Mouse (Mus musculus) thymus, postnatal 4 days (tissue): ENCODE data around the gene Fam122a.

ENCODE experiments used
- DNase-seq: peaks from one replicate; pipeline ENCODE4 v3.0.0; 2021

The Fam122a gene

GRCm38 (mm10) chr19:24476929-24477882, at the start of gene Fam122a:
TSS of gene Fam122a (minus strand) at chr19:24477356.
- peak; percentile 96 for DNase-seq

GRCm38 (mm10) chr19:24523476-24524313, 46.5 kb upstream of the Fam122a start:
- no peak for DNase-seq

GRCm38 (mm10) chr19:24521997-24522396, 44.8 kb upstream of the Fam122a start:
- no peak for DNase-seq

DNA sequence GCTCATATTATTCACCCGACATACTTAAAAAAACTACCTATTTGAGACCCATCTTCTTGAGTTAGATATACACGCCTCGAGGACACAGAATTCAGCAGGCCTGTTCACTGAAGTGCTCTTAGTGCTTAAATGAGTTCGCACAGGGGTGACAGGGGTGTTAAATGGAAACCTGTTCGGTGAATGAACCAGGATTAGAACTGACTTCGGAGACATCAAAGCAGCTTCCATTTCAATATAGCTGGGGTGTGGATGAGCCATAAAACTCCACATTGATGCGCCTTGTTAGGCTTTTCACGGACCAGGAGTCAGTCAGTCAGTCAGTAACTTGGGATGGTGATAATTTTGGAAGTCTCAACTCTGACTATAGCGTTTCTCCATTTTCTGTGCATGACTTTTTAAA, 44.0 kb upstream of the Fam122a start:
- no peak for DNase-seq

GRCm38 (mm10) chr19:24519732-24520409, 42.7 kb upstream of the Fam122a start:
- DNase-seq, result no peak

DNA sequence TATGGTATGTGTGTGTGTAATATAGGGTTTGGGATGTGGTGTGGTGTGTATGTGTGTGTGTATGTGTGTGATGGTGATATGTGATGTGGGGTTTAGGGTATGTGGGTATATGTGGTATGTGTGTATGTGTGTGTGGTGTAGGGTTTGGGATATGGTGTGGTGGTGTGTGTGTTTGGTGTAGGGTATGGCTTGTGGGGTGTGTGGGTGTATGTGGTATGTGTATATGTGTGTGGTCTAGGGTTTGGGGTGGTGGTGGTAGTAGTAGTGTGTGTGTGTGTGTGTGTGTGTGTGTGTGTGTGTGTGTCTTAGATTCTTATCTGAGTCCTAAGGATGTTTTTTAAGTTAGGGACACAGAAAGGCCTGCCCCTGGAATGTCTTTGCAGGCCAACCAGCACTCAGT, 41.2 kb upstream of the Fam122a start:
- DNase-seq, result no peak

DNA sequence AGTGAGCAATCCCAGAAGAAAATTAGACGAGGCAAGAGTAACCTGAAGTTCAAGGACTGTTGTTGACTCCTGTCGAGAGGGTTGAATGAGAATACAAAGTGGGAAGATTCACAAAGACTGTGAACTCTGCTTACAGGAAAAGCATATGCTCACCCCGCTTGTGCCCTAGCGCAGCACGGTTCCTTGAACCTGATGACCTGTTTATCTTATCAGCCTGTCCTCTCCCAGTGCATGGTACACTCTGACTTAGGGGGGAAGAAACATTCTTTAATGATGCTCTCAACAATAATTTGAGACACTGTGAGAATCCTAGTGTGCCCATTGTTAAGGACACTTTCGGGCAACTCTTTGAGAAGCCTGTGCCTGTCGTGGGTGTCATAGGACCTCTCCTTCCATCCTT, 39.9 kb upstream of the Fam122a start:
- DNase-seq, result no peak

GRCm38 (mm10) chr19:24515941-24516340, 38.8 kb upstream of the Fam122a start:
- no peak for DNase-seq

DNA sequence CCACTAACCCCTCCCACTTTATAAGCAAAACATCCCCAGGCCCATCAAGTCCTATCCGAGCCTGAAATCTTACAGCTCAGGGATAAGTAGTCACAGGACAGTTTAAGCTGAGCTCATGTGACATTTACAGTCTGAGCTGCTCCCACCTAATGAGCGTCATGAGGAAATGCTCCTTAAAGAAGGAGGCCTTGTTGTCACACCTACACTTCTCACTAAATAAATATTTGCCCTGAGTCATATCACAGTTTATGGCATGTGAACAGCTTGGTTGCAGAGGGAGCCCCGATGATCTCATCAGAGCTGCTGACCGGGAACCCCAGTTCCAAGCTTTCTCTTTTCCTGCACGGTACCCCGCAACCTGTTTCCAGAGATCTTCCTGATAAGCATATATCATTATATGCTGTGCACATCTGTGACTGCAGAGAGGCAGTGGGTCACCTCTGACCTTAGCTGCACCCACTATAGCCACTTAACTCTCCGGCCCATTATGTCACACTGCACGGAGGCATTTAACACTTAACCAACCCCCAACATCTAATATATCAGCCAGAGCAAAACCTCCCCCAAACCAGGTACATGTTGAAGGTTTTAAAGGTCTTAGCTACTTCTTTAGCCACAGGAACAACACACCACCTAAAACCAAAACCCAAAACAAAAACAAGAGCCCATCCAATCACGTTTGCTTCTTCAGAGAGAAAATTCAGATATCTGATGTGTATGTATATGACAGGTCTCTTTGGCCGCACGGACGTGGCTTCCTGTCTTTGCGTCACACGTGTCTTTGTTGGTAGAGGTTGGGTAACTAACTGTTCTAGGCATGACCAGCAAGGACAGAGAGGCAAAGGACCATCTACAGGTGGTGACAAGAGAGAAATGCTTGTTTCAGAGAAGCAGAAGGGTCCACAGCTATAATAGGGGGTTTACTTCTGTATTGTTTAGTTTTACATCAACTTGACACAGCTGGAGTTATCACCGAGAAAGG, 37.8 kb upstream of the Fam122a start:
- DNase-seq, result no peak

GRCm38 (mm10) chr19:24513105-24513843, 36.1 kb upstream of the Fam122a start:
- DNase-seq, result no peak

DNA sequence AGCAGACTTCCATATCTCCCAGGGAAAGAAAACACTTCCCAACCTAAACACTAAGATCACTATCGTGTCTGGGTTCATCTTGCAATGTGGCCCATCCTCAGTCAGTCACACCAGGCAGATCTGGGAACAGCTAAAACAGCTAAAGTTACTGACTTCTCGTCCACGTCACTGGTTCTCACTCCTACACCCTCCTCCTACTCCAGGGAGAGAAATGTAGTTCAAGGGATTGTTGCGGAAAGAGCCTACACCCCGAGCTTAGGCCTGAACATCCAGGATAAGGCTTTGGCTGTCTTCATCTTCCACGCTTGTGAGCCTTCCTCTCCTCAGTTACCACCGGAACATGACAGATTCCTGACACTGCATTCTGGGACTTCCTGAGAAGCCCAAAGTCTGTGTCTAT, 34.8 kb upstream of the Fam122a start:
- no peak for DNase-seq

GRCm38 (mm10) chr19:24509391-24509790, 32.2 kb upstream of the Fam122a start:
- no peak for DNase-seq

GRCm38 (mm10) chr19:24508087-24508767, 31.1 kb upstream of the Fam122a start:
- DNase-seq, result no peak

DNA sequence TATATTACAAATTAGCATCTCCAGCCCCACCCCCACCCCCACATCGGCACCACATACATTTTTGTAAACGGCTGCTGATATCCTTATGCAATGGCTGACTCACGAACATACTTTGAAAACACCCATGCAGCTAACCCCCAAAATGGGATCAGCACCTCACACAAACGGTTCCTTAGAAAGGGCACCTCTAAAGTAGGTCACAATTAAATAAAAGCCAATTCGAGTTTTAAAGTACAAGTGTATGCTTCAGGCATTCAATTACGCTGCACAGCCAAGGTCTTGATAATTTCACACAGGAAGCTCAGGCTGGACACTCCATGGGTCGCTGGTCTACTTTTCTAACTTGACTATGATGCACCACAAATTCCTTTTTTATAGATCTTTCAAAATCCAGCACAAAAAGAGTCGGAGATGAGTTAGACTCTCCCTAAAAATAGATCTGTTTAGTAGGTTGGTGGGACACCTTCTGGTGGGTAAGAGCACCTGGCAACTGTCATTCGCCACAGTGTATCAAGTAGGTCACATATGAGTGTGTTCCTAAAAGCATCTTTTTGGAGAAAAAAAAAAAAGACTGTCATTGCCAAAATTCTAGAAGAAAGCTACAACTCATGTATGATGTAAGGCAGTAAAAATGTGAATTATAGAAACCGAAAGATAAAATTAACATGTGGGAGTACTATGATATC, 25.7 kb upstream of the Fam122a start:
- peak; percentile 28 for DNase-seq

- no peak for DNase-seq
These were observed 24.4 kb upstream of the Fam122a start for GRCm38 (mm10) chr19:24501525-24501924.

GRCm38 (mm10) chr19:24500431-24500830, 23.3 kb upstream of the Fam122a start:
- no peak for DNase-seq

DNA sequence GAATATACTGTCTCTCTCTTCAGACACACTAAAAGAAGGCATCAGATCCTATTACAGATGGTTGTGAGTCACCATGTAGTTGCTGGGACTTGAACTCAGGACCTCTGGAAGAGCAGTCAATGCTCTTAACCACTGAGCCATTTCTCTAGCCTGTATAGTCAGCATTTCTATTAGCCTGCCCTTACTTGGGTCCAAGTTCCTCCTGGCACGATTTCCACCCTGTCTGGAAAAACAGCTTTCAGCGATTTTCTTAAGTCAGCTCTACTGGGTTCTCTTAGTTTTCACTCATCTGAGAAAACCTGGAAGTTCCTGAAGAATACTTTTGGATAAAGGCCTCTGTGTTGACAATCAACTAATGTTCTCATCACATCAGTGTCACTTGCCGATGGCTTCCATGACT, 22.1 kb upstream of the Fam122a start:
- DNase-seq, result no peak

DNA sequence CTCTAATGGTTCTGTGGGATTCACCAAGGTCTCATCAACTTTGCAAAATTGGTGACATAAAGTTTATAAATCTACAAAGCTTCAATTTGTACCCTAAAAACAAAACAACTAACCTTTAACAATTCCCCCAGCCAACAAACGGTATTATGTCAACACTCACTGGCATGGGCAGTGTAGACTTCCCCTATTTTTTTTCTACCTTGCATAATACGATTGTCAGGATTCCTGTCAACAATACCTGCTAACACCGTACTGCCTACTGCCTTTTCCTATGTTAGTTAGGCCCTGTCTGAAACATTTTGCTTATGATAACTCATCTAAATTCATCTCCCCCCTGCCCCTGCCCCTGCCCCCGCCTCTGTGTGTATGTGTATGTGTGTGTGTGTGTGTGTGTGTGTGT, 16.7 kb upstream of the Fam122a start:
- no peak for DNase-seq

DNA sequence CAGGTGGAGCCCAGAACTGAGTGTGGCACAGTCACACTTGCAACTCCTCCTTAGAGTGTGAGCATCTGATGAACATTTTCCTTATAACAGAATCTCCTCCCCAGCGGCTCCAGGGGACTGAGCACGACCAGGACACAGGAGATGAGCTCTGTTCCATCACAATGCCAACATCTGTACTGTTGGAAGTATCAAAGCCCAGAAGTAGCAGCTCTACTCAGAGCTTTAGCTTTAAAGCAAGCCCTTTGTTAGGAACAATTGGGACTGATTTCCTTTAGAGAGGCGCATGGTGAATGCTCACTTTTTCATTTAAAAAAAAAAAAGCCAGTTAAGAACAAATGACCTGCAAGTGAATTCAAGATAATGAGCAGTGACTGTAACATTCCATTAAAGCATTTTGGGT, 14.7 kb upstream of the Fam122a start:
- DNase-seq, result no peak

DNA sequence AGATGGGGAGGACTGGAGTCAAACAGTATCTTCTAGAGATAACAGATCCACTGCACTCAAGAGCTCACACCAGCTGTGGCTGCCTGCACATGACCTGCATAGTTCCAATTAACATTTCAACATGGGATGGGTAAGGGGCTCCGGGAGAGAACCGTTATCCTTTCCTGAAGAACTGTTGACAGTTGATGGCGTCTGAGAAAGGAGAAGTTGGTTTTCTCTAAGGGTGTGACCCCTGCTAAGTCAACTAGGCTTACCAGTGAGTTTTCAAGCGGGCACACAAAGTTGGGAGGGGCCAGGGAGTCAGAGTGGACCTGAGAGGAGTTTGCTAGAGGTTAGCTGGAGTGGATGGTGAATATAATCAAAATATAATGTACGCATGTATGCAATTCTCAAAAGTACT, 13.1 kb upstream of the Fam122a start:
- DNase-seq, result no peak
